Mouse (Mus musculus) kidney, adult 11 months (tissue): Measurements from ENCODE around the gene Hyal1.

ENCODE experiments used
- DNase-seq: peaks from one replicate; pipeline ENCODE4 v3.0.0; 2022

The Hyal1 gene

DNA sequence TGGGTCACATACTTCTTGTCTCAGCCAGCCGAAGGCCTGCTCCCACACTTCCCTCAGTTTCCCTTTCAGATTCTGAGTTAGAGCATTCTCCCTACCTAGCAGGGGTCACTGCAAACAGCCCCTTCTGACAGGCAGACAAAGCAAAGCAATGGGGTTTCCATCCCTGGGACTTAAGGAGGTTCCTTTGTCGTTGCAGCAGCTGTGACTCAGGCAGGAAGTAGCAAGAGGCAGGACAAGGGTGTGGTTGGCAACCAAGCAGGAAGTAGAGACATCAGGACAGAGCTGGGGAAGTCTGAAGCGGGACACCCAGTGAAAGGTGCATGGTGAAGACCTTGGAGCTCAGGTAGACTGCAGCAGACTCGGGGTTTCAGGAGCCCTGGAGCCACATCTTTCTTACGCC is 47.8 kb downstream of the Hyal1 start:
- DNase-seq: peak; percentile 56

GRCm38 (mm10) chr9:107624951-107625350 is 48.2 kb downstream of the Hyal1 start:
- DNase-seq: no peak

GRCm38 (mm10) chr9:107625351-107626128 is 48.8 kb downstream of the Hyal1 start:
- no peak for DNase-seq

DNA sequence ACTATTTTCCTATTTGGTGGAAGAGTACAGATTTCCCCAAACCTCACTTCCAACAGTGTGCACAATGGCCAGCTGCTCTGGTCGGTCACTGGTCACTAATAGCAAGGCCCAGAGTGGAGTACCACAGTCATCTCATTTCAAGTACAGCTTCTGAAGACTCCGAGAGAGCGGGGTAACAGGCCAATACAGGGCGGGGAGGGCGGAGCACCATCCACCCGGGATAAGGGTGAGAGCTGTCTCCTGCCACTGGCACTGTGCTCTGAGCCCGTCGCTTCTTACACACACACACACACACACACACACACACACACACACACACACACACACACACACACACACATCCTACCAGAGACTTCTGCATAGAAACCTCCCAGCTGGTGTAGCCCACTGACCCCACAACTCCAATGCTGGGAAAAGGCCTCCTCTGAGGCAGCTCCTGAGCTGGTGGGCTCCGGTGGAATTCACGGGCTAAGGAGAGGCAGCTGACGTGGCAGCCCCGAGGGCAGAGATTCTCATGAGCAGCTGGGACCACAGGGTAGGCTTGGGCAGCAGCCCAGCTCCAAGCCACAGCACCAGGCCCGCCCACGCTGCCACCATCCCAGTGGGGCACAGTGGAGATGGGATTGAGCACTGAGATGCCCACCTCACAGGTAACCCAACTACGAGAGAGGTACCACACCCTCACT is 49.6 kb downstream of the Hyal1 start:
- DNase-seq: no peak

- DNase-seq: peak; percentile 75
Observed at GRCm38 (mm10) chr9:107626844-107627277, 50.1 kb downstream of the Hyal1 start.

GRCm38 (mm10) chr9:107627387-107628255 is 50.9 kb downstream of the Hyal1 start:
- DNase-seq: no peak

GRCm38 (mm10) chr9:107628721-107629410 is 52.1 kb downstream of the Hyal1 start:
- peak; percentile 72 for DNase-seq

GRCm38 (mm10) chr9:107629411-107629730 is 52.6 kb downstream of the Hyal1 start:
- no peak for DNase-seq

DNA sequence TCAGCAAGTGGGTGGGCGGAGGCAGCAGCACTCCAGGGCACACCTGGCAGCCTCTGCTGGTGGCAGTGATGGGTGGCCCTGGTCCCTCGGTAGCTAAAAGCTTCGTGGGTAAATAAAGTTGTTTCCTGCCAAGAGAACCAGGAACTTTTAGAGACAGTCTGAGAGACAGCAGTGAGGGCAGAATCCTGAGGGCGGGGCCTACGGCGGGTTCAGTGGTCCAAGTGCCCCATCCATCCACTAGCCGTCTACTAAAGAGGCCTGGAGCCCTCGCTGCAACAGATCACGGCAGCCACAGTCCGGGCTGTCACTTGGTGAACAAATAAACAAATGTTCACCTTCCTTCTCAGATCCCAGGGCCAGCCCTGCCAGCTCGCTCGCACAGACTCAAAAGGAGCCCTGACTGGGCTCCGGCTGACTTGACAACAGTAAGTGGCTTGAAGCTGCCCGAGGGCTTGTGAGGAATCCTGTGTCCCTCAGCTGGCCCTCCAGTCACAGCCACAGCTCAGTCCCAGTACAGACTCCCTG is 53.2 kb downstream of the Hyal1 start:
- peak; percentile 34 for DNase-seq

- DNase-seq: no peak
Observed at GRCm38 (mm10) chr9:107630576-107630975, 53.8 kb downstream of the Hyal1 start.
